Mouse (Mus musculus): Measurements from ENCODE around the gene Ifit2. TPM values are rescaled to one million over a fixed set of nuclear protein-coding genes. Genes with fewer than 3 reads are reported as not detected.
A peak's percentile ranks its signal among the peaks of the same experiment; 100 is the strongest.
"Not testable (repeated sequence)": the region's sequence is repeated elsewhere in the genome, so short reads cannot be mapped to it uniquely, and the experiment has no call there.

Gene Ifit2
- polyA plus RNA-seq, 1 experiment from 2014 or later, result 6.1 TPM

DNA sequence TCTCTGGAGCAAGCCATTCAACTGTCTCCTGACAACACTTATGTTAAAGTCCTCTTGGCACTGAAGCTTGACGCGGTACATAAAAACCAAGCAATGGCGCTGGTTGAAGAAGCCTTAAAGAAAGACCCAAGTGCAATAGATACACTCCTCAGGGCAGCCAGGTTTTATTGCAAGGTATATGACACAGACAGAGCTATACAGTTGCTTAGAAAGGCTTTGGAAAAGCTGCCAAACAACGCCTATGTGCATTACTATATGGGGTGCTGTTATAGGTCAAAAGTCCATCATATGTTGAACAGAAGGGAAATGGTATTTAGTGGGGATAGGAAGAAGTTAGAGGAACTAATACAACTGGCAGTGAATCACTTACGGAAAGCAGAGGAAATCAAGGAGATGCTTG, 23.2 kb downstream of the Ifit2 start:
- 94% methylated on average over 5 of the region's 5 CpGs for WGBS

DNA sequence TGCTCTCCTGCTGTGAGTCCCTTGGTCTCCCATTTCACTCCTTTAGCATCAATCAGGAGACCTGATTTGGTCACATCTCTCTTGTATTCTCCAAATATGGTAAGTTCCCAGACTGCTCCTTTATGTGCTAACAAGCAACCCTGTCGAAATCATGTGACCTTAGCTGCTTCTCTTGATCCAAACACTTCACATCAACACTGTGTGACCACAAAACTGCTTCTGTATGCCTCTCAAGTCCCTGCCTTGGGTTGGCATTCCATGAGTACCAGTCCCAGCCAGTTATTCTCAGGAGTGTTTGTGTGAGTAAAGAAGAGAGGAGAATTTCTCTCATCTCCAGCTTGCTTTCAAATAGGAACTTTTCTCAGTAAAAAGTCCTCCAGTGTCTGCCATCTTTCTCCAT, 26.6 kb downstream of the Ifit2 start:
- H3K9me3 ChIP-seq (replicated peaks), result no peaks in the 10 kb centered on the region
- no peak overlapping the region for H3K27ac ChIP-seq (replicated peaks)
- H3K4me3 ChIP-seq (replicated peaks), result no peak overlapping the region
- no peaks in the 10 kb centered on the region for H3K36me3 ChIP-seq
- H3K4me1 ChIP-seq, result no peaks in the 10 kb centered on the region
- H3K4me2 ChIP-seq, result no peak overlapping the region
- no peak for ATAC-seq (ENCODE audit: low FRiP score)
- 87% methylated on average over 1 of the region's 1 CpGs for WGBS
- H3K9ac ChIP-seq (replicated peaks), result no peak overlapping the region
- no peaks in the 10 kb centered on the region for H3K27me3 ChIP-seq (replicated peaks)

More for the DNA sequence above, 23.2 kb downstream of the Ifit2 start:
- H3K4me1 ChIP-seq, result peaks cover 9% of the 10 kb centered on the region; the same call in 1 of the 2 replicates
- H3K4me3 ChIP-seq (replicated peaks), result no peak overlapping the region
- no peaks in the 10 kb centered on the region for H3K9me3 ChIP-seq (replicated peaks)
- no peaks in the 10 kb centered on the region for H3K27me3 ChIP-seq (replicated peaks)
- ATAC-seq (ENCODE audit: low FRiP score), result no peak
- H3K36me3 ChIP-seq, result no peaks in the 10 kb centered on the region
- no peak overlapping the region for H3K9ac ChIP-seq (replicated peaks)
- no peak overlapping the region for H3K27ac ChIP-seq (replicated peaks)
- H3K4me2 ChIP-seq, result no peak overlapping the region

DNA sequence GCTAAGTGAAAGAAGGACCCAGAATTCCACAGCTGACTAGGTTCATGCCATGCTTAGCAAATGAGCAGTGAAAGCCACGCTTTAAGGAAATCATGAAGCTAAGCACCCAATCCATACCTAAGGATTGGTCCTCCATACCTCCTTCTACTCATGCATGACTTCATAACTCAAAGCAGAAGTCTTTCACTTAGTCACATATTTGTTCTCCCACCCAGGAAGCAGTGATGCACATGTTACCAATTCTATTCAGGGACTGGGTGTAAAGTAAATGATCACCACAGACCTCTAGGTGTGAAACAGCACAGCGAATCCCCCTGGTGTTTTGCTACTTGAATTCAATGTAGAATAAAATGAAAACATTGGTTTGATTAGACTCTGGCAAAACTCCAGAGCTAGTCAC, 32.2 kb downstream of the Ifit2 start:
- not testable (repeated sequence) for H3K27me3 ChIP-seq (replicated peaks); ATAC-seq (ENCODE audit: low FRiP score); H3K4me1 ChIP-seq; H3K4me3 ChIP-seq (replicated peaks); H3K36me3 ChIP-seq; H3K9me3 ChIP-seq (replicated peaks); H3K4me2 ChIP-seq; H3K27ac ChIP-seq (replicated peaks); H3K9ac ChIP-seq (replicated peaks)
- WGBS, result 84% methylated on average over 2 of the region's 2 CpGs

GRCm38 (mm10) chr19:34583126-34583766, 32.8 kb downstream of the Ifit2 start, which contains the start of gene Ifit3:
Ifit3 (plus strand) TSS chr19:34583531.
- ATAC-seq (ENCODE audit: low FRiP score), result not testable (repeated sequence)
- 60% methylated on average over 2 of the region's 2 CpGs for WGBS

GRCm38 (mm10) chr19:34585740-34586458, 35.4 kb downstream of the Ifit2 start:
- not testable (repeated sequence) for H3K4me3 ChIP-seq (replicated peaks); H3K4me1 ChIP-seq; H3K9ac ChIP-seq (replicated peaks); H3K4me2 ChIP-seq; H3K27me3 ChIP-seq (replicated peaks); H3K36me3 ChIP-seq; H3K9me3 ChIP-seq (replicated peaks); ATAC-seq (ENCODE audit: low FRiP score); H3K27ac ChIP-seq (replicated peaks)
- 78% methylated on average over 5 of the region's 5 CpGs for WGBS

More at GRCm38 (mm10) chr19:34583126-34583766, 32.8 kb downstream of the Ifit2 start, which contains the start of gene Ifit3:
- not testable (repeated sequence) for H3K9ac ChIP-seq (replicated peaks); H3K4me1 ChIP-seq; H3K36me3 ChIP-seq; H3K4me3 ChIP-seq (replicated peaks); H3K27me3 ChIP-seq (replicated peaks); H3K4me2 ChIP-seq; H3K9me3 ChIP-seq (replicated peaks); H3K27ac ChIP-seq (replicated peaks)

DNA sequence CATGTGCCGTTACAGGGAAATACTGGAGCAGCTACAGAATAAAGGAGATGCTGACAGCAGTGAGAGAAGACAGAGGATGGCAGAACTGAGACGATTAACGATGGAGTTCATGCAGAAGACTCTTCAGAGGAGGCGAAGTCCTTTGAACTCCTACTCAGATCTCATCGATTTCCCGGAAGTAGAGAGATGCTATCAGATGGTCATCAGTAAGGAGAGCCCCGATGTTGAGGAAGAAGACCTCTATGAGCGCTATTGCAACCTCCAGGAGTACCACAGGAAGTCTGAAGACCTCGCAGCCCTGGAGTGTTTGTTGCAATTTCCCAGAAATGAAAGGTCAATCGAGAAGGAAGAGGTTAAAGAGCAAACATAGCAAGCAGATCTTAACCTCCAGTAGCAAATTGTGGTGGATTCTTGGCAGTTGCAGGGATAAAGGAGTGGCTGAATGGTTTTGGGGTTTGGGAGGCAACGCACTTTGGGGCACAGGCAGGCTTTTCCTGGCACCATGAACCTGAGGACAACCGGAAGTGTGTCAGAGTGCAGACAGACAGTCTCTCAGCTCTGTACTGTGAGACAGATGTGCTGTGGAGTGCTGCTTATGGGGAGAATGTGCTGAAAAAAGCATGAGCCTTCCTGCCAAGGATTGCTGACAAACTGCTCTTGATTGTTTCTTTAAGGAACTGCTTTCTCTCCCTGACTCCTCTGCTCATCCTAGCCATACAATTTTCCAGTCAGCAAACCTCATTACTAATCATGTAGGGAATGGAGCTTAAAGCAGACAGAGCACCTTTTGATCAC, 37.6 kb downstream of the Ifit2 start:
- not testable (repeated sequence) for H3K9ac ChIP-seq (replicated peaks); H3K36me3 ChIP-seq

DNA sequence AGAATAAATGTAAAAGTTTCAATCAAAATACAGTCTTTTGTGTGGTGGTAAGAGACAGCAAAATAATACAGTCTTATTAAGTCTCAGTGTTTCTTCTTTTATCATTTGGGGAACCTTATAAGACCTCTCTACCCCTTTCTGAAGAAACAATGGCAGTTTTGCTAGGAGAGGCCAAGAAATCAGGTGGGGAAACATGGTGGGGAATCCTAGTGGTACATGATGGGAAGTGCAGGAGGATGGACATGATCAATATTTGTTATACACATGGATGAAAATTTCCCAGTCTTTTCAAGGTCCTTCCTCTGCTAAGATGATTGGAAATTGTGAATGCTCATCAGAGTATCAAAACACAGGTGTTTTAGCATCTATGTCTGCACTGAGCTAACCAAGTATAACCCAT, 38.5 kb downstream of the Ifit2 start:
- Histone ChIP-seq H3K4me3 (replicated peaks) (no peak overlapping the region), H3K9me3 (replicated peaks) (no peaks in the 10 kb centered on the region), H3K27me3 (replicated peaks) (no peaks in the 10 kb centered on the region), H3K9ac (replicated peaks) (no peak overlapping the region), H3K27ac (replicated peaks) (no peak overlapping the region), H3K4me1 (no peaks in the 10 kb centered on the region), H3K36me3 (no peaks in the 10 kb centered on the region), H3K4me2 (no peak overlapping the region)
- no peak for ATAC-seq (ENCODE audit: low FRiP score)

More for the DNA sequence above, 37.6 kb downstream of the Ifit2 start:
- not testable (repeated sequence) for H3K4me2 ChIP-seq; H3K4me3 ChIP-seq (replicated peaks); H3K9me3 ChIP-seq (replicated peaks); H3K4me1 ChIP-seq; H3K27me3 ChIP-seq (replicated peaks); ATAC-seq (ENCODE audit: low FRiP score); H3K27ac ChIP-seq (replicated peaks)
- 87% methylated on average over 7 of the region's 12 CpGs for WGBS

GRCm38 (mm10) chr19:34593456-34593855, 43.0 kb downstream of the Ifit2 start:
- H3K27ac ChIP-seq (replicated peaks), result no peak overlapping the region
- no peaks in the 10 kb centered on the region for H3K27me3 ChIP-seq (replicated peaks)
- WGBS, result 92% methylated on average over 2 of the region's 2 CpGs
- H3K4me3 ChIP-seq (replicated peaks), result no peak overlapping the region
- peaks cover 3% of the 10 kb centered on the region; the same call in 1 of the 2 replicates for H3K4me1 ChIP-seq
- H3K4me2 ChIP-seq, result no peak overlapping the region
- H3K9me3 ChIP-seq (replicated peaks), result no peaks in the 10 kb centered on the region
- no peak overlapping the region for H3K9ac ChIP-seq (replicated peaks)
- no peak for ATAC-seq (ENCODE audit: low FRiP score)
- no peaks in the 10 kb centered on the region for H3K36me3 ChIP-seq

- H3K27me3 ChIP-seq (replicated peaks); H3K4me1 ChIP-seq; H3K9ac ChIP-seq (replicated peaks); H3K4me3 ChIP-seq (replicated peaks); H3K36me3 ChIP-seq; H3K27ac ChIP-seq (replicated peaks); H3K9me3 ChIP-seq (replicated peaks); H3K4me2 ChIP-seq; ATAC-seq (ENCODE audit: low FRiP score): not testable (repeated sequence)
- WGBS, result 83% methylated on average over 3 of the region's 3 CpGs
Measured at GRCm38 (mm10) chr19:34594523-34594922, 44.0 kb downstream of the Ifit2 start.

DNA sequence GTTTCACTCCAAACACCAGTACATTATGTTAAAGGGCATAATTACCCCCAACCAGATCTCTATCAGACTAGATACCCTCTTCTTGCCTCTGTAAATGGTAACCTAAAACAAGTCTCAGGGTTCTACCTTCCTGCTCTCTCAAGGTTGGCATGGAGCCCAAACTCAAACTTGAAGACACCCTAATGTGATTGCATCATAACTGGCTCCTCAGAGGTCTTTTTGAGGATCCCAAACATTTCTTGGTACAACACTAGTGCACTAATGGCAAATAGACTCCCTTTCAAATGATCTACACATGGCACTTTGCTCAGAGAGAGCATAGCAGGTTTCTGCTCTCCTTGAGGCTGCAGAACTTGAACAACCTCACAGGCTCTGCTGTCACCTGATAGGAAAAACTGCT, 46.3 kb downstream of the Ifit2 start:
- Histone ChIP-seq H3K9me3 (replicated peaks) (no peaks in the 10 kb centered on the region), H3K9ac (replicated peaks) (no peak overlapping the region), H3K36me3 (no peaks in the 10 kb centered on the region), H3K4me3 (replicated peaks) (no peak overlapping the region), H3K4me1 (peaks cover 4% of the 10 kb centered on the region; the same call in 1 of the 2 replicates), H3K27me3 (replicated peaks) (no peaks in the 10 kb centered on the region), H3K4me2 (no peak overlapping the region), H3K27ac (replicated peaks) (no peak overlapping the region)
- no peak for ATAC-seq (ENCODE audit: low FRiP score)

DNA sequence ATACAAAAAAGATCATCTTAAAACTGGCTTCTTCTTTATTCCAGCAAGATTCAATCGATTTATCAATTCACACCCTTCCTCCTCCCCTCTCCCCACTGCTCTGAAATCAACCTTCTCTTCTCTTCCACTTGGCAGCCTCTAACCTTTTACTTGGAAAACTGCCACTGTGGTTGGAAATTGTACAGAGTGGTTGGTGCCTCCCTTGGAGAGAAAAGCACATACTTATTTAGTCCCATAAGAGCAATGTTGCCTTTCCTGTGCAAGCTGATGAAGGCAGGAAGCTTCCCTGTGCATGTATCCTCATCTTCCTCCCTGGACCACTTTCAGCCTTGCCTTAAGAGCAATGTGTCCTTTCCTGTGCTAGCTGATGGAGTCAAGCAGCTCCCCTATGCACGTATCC, 47.8 kb downstream of the Ifit2 start:
- Histone ChIP-seq H3K4me1 (peaks cover 4% of the 10 kb centered on the region; the same call in 1 of the 2 replicates), H3K4me2 (no peak overlapping the region), H3K36me3 (no peaks in the 10 kb centered on the region), H3K4me3 (replicated peaks) (no peak overlapping the region), H3K27ac (replicated peaks) (no peak overlapping the region), H3K9ac (replicated peaks) (no peak overlapping the region), H3K27me3 (replicated peaks) (no peaks in the 10 kb centered on the region), H3K9me3 (replicated peaks) (no peaks in the 10 kb centered on the region)
- ATAC-seq (ENCODE audit: low FRiP score), result peak; percentile 25; the same call in 1 of the 2 replicates
- WGBS, result 81% methylated on average over 2 of the region's 2 CpGs

DNA sequence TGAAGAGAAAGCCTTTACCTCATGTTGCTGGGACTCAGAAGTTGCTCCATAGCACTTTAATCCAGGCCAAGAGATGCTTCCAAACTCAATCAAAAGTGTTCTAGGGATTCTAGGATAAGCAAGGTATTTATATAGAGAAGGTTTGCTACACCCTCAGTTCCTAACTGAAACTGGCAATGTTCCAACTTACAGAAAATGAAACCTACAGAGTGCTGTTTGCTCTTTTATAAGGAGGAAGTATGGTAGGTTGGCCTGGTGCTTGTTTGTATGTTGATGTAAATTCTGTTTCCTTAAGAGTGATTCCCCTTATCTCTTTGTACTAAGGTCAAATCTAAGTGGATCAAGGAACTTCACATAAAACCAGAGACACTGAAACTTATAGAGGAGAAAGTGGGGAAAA, 48.8 kb downstream of the Ifit2 start:
- H3K36me3 ChIP-seq; H3K9ac ChIP-seq (replicated peaks); H3K4me1 ChIP-seq; ATAC-seq (ENCODE audit: low FRiP score); H3K4me3 ChIP-seq (replicated peaks); H3K27ac ChIP-seq (replicated peaks); H3K4me2 ChIP-seq; H3K27me3 ChIP-seq (replicated peaks); H3K9me3 ChIP-seq (replicated peaks): not testable (repeated sequence)

Data from neural tube, embryonic 15.5 days (tissue).